Mouse (Mus musculus) MEL (cell line): ENCODE measurements at regions not wholly inside any gene's neighbourhood (a gene's known extent, or its start where the extent isn't known, plus 50 kb on each side); places are given as distances from the start of the nearest gene placed in this dataset.

ENCODE experiments used
- DNase-seq: peaks from one replicate; pipeline ENCODE4 v3.0.0; 2011; ENCODE audit warnings: low read depth, low spot score
- H3K27ac ChIP-seq: 2 replicates; pipeline ENCODE4 v1.5.1; 2012; ENCODE audit warnings: low read depth, mild to moderate bottlenecking, control low read depth, low read length, moderate library complexity; ENCODE audit not compliant: control insufficient read depth
- H3K27me3 ChIP-seq, 2 experiments: fragments of 150-350 bp in 1 of 2; sonication (generic) in 1 of 2; 2 replicates each; pipeline ENCODE4 v1.6.1; 2012; ENCODE audit warnings: low read length in 2 of 2, mild to moderate bottlenecking in 2 of 2, improper control_type of control experiment in 1 of 2, moderate library complexity in 1 of 2; ENCODE audit not compliant: insufficient read depth in 2 of 2, control insufficient read depth in 1 of 2
- H3K36me3 ChIP-seq, 2 experiments: 2 replicates each; pipeline ENCODE4 v1.6.1; 2012 to 2014; ENCODE audit warnings: low read length in 2 of 2, improper control_type of control experiment in 1 of 2, inconsistent platforms in 1 of 2, mild to moderate bottlenecking in 1 of 2; ENCODE audit not compliant: insufficient read depth in 2 of 2, control insufficient read depth in 1 of 2
- H3K4me1 ChIP-seq, 2 experiments: fragments of 150-350 bp in 1 of 2; sonication (generic) in 1 of 2; 2 replicates each; pipeline ENCODE4 v1.6.1; 2012; ENCODE audit warnings: low read length in 2 of 2, improper control_type of control experiment in 1 of 2, mild to moderate bottlenecking in 1 of 2; ENCODE audit not compliant: insufficient read depth in 2 of 2, control insufficient read depth in 1 of 2
- H3K4me3 ChIP-seq, 2 experiments: fragments of 150-350 bp in 1 of 2; sonication (generic) in 1 of 2; 2 replicates each; pipeline ENCODE4 v1.5.1; 2012; ENCODE audit warnings: low read depth in 2 of 2, low read length in 2 of 2, mild to moderate bottlenecking in 2 of 2, moderate library complexity in 2 of 2, control low read depth in 1 of 2, improper control_type of control experiment in 1 of 2; ENCODE audit not compliant: control insufficient read depth in 1 of 2, insufficient read depth in 1 of 2
- H3K79me2 ChIP-seq: 2 replicates; pipeline ENCODE4 v1.6.1; 2012; ENCODE audit warnings: mild to moderate bottlenecking, low read length, moderate library complexity; ENCODE audit not compliant: control insufficient read depth, poor library complexity, insufficient read depth
- H3K9ac ChIP-seq: 2 replicates; pipeline ENCODE4 v1.6.1; 2012; ENCODE audit warnings: low read depth, mild to moderate bottlenecking, control low read depth, low read length, moderate library complexity; ENCODE audit not compliant: control insufficient read depth, poor library complexity, severe bottlenecking
- H3K9me3 ChIP-seq: fragments of 150-350 bp; sonication (generic); replicated peaks from 2 replicates; pipeline ENCODE4 v1.6.1; 2012; ENCODE audit warnings: mild to moderate bottlenecking, low read length, improper control_type of control experiment, moderate library complexity; ENCODE audit not compliant: insufficient read depth
- CHD1 ChIP-seq: IDR thresholded peaks from 2 replicates; pipeline ENCODE4 v1.6.1; 2012; ENCODE audit warnings: low read depth, mild to moderate bottlenecking, inconsistent platforms, low read length, improper control_type of control experiment
- CTCF ChIP-seq, 3 experiments: IDR thresholded peaks in 2 of 3; conservative IDR thresholded peaks in 1 of 3; 2 replicates each; pipeline ENCODE4 v1.5.1; 2011 to 2012; ENCODE audit warnings: low read length in 3 of 3, low read depth in 2 of 3, mild to moderate bottlenecking in 2 of 3, improper control_type of control experiment in 1 of 3, inconsistent platforms in 1 of 3, mixed read lengths in 1 of 3, moderate library complexity in 1 of 3; ENCODE audit not compliant: control insufficient read depth in 1 of 3, insufficient read depth in 1 of 3, poor library complexity in 1 of 3, severe bottlenecking in 1 of 3
- E2F4 ChIP-seq: IDR thresholded peaks from 2 replicates; pipeline ENCODE4 v1.6.1; 2011; ENCODE audit warnings: low read depth, low read length, improper control_type of control experiment, borderline replicate concordance
- GATA1 ChIP-seq: IDR thresholded peaks from 2 replicates; pipeline ENCODE4 v1.6.1; 2011; ENCODE audit warnings: low read depth, low read length, improper control_type of control experiment
- JUND ChIP-seq: IDR thresholded peaks from 2 replicates; pipeline ENCODE4 v1.6.1; 2011; ENCODE audit warnings: low read depth, mild to moderate bottlenecking, improper control_type of control experiment, low read length
- KAT2A ChIP-seq: conservative IDR thresholded peaks from 2 replicates; pipeline ENCODE4 v1.6.1; 2012; ENCODE audit warnings: low read depth, low read length, improper control_type of control experiment, inconsistent platforms
- MAFK ChIP-seq: IDR thresholded peaks from 2 replicates; pipeline ENCODE4 v1.6.1; 2011; ENCODE audit warnings: low read depth, mild to moderate bottlenecking, low read length, improper control_type of control experiment, borderline replicate concordance
- MAZ ChIP-seq: IDR thresholded peaks from 2 replicates; pipeline ENCODE4 v1.6.1; 2012; ENCODE audit warnings: low read depth, mild to moderate bottlenecking, inconsistent platforms, low read length, improper control_type of control experiment
- MEF2A ChIP-seq: IDR thresholded peaks from 2 replicates; pipeline ENCODE4 v1.6.1; 2014; ENCODE audit warnings: low read depth, mild to moderate bottlenecking, inconsistent platforms, low read length, improper control_type of control experiment; ENCODE audit not compliant: poor library complexity, insufficient replicate concordance, severe bottlenecking; ENCODE audit errors: extremely low read depth
- MYB ChIP-seq: IDR thresholded peaks from 2 replicates; pipeline ENCODE4 v1.6.1; 2011; ENCODE audit warnings: mild to moderate bottlenecking, low read depth, low read length, improper control_type of control experiment
- NELFE ChIP-seq: IDR thresholded peaks from 2 replicates; pipeline ENCODE4 v1.6.1; 2011; ENCODE audit warnings: low read depth, low read length, improper control_type of control experiment
- NRF1 ChIP-seq: IDR thresholded peaks from 2 replicates; pipeline ENCODE4 v1.6.1; 2014; ENCODE audit warnings: low read depth, mild to moderate bottlenecking, inconsistent platforms, low read length, improper control_type of control experiment, moderate library complexity; ENCODE audit not compliant: poor library complexity, insufficient read depth, severe bottlenecking
- POLR2A ChIP-seq, 2 experiments: IDR thresholded peaks; 2 replicates each; pipeline ENCODE4 v1.6.1; 2011 to 2012; ENCODE audit warnings: low read length in 2 of 2, mild to moderate bottlenecking in 2 of 2, control low read depth in 1 of 2, improper control_type of control experiment in 1 of 2, low read depth in 1 of 2, moderate library complexity in 1 of 2; ENCODE audit not compliant: control insufficient read depth in 1 of 2, insufficient read depth in 1 of 2, poor library complexity in 1 of 2
- POLR2AphosphoS5 ChIP-seq: IDR thresholded peaks from 2 replicates; pipeline ENCODE4 v1.6.1; 2012; ENCODE audit warnings: low read depth, borderline replicate concordance, mild to moderate bottlenecking, inconsistent platforms, low read length, moderate library complexity, mixed read lengths
- SMC3 ChIP-seq: IDR thresholded peaks from 2 replicates; pipeline ENCODE4 v1.6.1; 2011; ENCODE audit warnings: low read depth, low read length, improper control_type of control experiment
- TAL1 ChIP-seq: IDR thresholded peaks from 2 replicates; pipeline ENCODE4 v1.6.1; 2012; ENCODE audit warnings: mild to moderate bottlenecking, inconsistent platforms, low read length, moderate library complexity, mixed read lengths
- TBP ChIP-seq: IDR thresholded peaks from 2 replicates; pipeline ENCODE4 v1.8.0; 2011; ENCODE audit warnings: low read depth, low read length, improper control_type of control experiment
- USF1 ChIP-seq: IDR thresholded peaks from 2 replicates; pipeline ENCODE4 v1.6.1; 2014; ENCODE audit warnings: low read depth, mild to moderate bottlenecking, inconsistent platforms, low read length, improper control_type of control experiment, moderate library complexity
- ZC3H11A ChIP-seq: IDR thresholded peaks from 2 replicates; pipeline ENCODE4 v1.6.1; 2012; ENCODE audit warnings: low read depth, mild to moderate bottlenecking, inconsistent platforms, low read length, improper control_type of control experiment
- ZKSCAN1 ChIP-seq: IDR thresholded peaks from 2 replicates; pipeline ENCODE4 v1.6.1; 2012; ENCODE audit warnings: low read depth, mild to moderate bottlenecking, inconsistent platforms, low read length, improper control_type of control experiment, moderate library complexity

DNA sequence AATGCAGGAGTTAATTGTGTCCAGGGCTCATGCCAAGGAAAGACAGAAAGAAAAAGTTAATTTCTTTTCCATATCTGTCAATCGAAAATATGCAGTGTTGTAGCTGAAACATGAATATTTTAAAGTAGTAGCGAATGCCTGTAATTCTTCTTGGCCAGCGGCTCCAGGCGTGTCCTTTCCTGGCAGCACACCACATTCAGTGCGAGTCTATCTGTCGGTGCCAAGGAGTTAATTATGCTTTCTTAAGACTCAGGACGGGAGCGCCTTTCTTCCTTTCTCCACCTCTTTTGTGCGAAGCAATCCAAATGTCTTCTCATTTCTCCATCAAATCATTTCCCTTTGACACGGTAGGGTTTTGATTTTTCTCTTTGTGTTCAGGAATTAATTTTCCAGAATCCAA, 226.5 kb upstream of the Nrip1 start:
- no peaks in the 10 kb centered on the region for H3K9me3 ChIP-seq
- DNase-seq, result no peak

DNA sequence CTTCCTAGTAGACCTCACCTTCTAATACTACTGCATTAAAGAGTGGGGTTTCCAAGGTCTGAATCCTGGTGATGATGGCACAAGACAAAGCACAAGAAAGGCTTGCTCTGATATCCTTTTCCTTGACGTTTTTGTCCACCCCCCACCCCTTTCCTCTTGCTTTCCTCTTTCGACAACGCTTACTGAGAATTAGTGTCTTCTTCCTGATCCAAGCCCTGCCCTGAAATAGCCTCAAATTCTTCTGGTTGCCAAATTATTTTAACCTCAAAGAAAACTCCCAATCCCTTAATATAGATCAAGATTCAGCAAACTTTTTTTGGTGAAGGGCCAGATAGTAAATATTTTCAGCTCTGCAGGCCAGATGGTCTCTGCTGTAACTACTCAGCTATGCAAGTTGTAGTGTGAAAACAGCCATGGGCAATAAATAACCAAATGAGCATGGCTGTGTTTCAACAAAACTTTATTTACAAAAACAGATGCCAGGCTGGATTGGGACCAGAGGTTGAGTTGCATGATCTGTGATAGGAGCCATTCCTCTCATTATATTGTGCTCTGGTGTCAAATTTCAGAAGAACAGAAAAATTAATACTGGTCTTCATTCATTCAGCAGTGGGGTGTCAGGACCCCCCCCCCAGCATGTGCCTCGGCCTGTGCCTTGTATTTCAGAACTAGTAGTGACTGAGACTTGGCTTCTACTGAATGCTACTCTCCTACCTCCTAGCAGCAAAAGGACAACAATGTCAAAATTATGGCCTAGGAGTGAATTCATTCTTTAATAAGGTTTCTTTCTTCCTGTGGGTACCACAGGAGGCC, 218.5 kb upstream of the Nrip1 start:
- H3K4me3 ChIP-seq, result no peak overlapping the region
- TF ChIP-seq ZKSCAN1 (no peak), USF1 (no peak), TBP (no peak), SMC3 (no peak), MAZ (no peak), E2F4 (no peak), ZC3H11A (no peak), POLR2AphosphoS5 (no peak), KAT2A (no peak), NRF1 (no peak), GATA1 (no peak), MAFK (no peak), TAL1 (no peak), JUND (no peak), POLR2A (IDR thresholded peaks at IDR 0.05; ENCODE audit: control insufficient read depth in 1 of 2, insufficient read depth in 1 of 2, low read depth in 1 of 2, low read length in 2 of 2, poor library complexity in 1 of 2) (no peak)
- no peak overlapping the region for H3K27ac ChIP-seq
- no peaks in the 10 kb centered on the region for H3K9me3 ChIP-seq
- H3K36me3 ChIP-seq, result no peaks in the 10 kb centered on the region
- no peaks in the 10 kb centered on the region for H3K79me2 ChIP-seq
- no peak for DNase-seq
- H3K4me1 ChIP-seq, result no peaks in the 10 kb centered on the region
- H3K9ac ChIP-seq, result no peak overlapping the region
- no peaks in the 10 kb centered on the region; a peak in 1 of 4 replicates for H3K27me3 ChIP-seq

More for the DNA sequence above, 226.5 kb upstream of the Nrip1 start:
- no peaks in the 10 kb centered on the region for H3K79me2 ChIP-seq
- H3K4me1 ChIP-seq, result peaks cover 0 to 4% of the 10 kb centered on the region in 2 experiments; a peak in 1 of 4 replicates
- TF ChIP-seq MYB, result no peak
- no peak for TF ChIP-seq NELFE
- TF ChIP-seq CTCF (IDR thresholded peaks at IDR 0.05 in 2 of 3, conservative IDR thresholded peaks at IDR 0.05 in 1 of 3; ENCODE audit: control insufficient read depth in 1 of 3, insufficient read depth in 1 of 3, low read depth in 2 of 3, low read length in 3 of 3, poor library complexity in 1 of 3, severe bottlenecking in 1 of 3), result no peak
- no peak for TF ChIP-seq MEF2A
- no peak for TF ChIP-seq E2F4
- no peak for TF ChIP-seq USF1
- no peak for TF ChIP-seq CHD1
- TF ChIP-seq ZC3H11A, result no peak
- H3K9ac ChIP-seq, result no peak overlapping the region
- H3K27ac ChIP-seq, result no peak overlapping the region
- H3K27me3 ChIP-seq, result no peaks in the 10 kb centered on the region
- H3K4me3 ChIP-seq, result no peak overlapping the region
- no peaks in the 10 kb centered on the region for H3K36me3 ChIP-seq
